Mouse (Mus musculus) stomach, postnatal 0 days (tissue): Measurements from ENCODE around the gene Akt3.

Experiments used
- CTCF ChIP-seq: IDR thresholded peaks from 2 replicates; pipeline ENCODE4 v1.5.1; 2016; ENCODE audit warnings: antibody characterized with exemption, low read depth, mild to moderate bottlenecking, moderate library complexity
- EP300 ChIP-seq: optimal IDR thresholded peaks from 2 replicates; pipeline ENCODE3; 2016; ENCODE audit warnings: antibody characterized with exemption

DNA sequence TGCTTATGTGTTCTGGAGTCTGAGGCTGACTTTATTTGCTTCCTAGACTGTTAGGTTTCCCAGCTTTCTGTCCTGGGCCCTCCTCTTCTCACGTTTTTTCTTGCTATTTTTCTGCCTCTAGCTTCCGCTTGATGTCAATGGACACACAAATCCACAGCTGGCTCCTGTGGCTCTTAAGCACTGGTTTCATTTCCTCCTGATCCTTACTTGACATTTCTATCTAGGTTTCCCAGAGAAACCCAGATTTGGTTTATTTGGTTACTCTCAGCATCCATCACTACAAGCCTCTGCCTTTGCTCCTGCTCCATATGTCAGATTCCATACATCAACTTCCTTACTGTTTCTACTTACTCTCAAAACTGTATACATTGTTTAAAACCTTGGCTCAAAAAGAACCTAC lies 211.0 kb downstream of the Akt3 start:
- no peak for TF ChIP-seq CTCF
- no peak for TF ChIP-seq EP300
